Mouse (Mus musculus): ENCODE results near the gene Armh3.

GRCm38 (mm10) chr19:45835490-45835889, 162.8 kb downstream of the Armh3 start:
- no peak for TF ChIP-seq POLR2A (IDR thresholded peaks at IDR 0.05; ENCODE audit: insufficient read depth, low read depth, low read length)
- no peak for TF ChIP-seq CTCF (IDR thresholded peaks at IDR 0.05; ENCODE audit: insufficient read depth, low read depth, low read length)

Measured in olfactory bulb, adult 2 months (tissue).